Mouse (Mus musculus) embryonic facial prominence, embryonic 14.5 days (tissue): Measurements from ENCODE around the gene Ror1. TPM values are rescaled to one million over a fixed set of nuclear protein-coding genes. Genes with fewer than 3 reads are reported as not detected.

Source experiments
- ATAC-seq: fragments of 200-750 bp; cut with Nextera tagmentation; 2 replicates; pipeline ENCODE4 v1.8.0; 2017; ENCODE audit warnings: low read depth, moderate number of reproducible peaks, moderate TSS enrichment
- DNase-seq: peaks from one replicate; pipeline ENCODE4 v3.0.0-alpha.2; 2015; ENCODE audit warnings: low spot score
- H3K27ac ChIP-seq: fragments of 300-500 bp; sonication (generic); replicated peaks from 2 replicates; pipeline ENCODE4 v1.5.1; 2014; ENCODE audit warnings: low read depth, mild to moderate bottlenecking, low read length, moderate library complexity
- H3K27me3 ChIP-seq: fragments of 300-500 bp; sonication (generic); replicated peaks from 2 replicates; pipeline ENCODE4 v1.6.1; 2014; ENCODE audit warnings: low read length; ENCODE audit not compliant: control insufficient read depth, insufficient read depth
- H3K36me3 ChIP-seq: fragments of 300-500 bp; sonication (generic); 2 replicates; pipeline ENCODE4 v1.6.1; 2014; ENCODE audit warnings: low read length, mixed read lengths; ENCODE audit not compliant: control insufficient read depth, insufficient read depth
- H3K4me1 ChIP-seq: fragments of 300-500 bp; sonication (generic); 2 replicates; pipeline ENCODE4 v1.6.1; 2014; ENCODE audit warnings: antibody characterized with exemption, low read length; ENCODE audit not compliant: control insufficient read depth, insufficient read depth
- H3K4me2 ChIP-seq: fragments of 300-500 bp; sonication (generic); 2 replicates; pipeline ENCODE4 v1.6.1; 2014; ENCODE audit warnings: low read depth, mild to moderate bottlenecking, low read length, moderate library complexity, mixed read lengths
- H3K4me3 ChIP-seq: fragments of 300-500 bp; sonication (generic); 2 replicates; pipeline ENCODE4 v1.5.1; 2014; ENCODE audit warnings: low read depth, mild to moderate bottlenecking, low read length
- H3K9ac ChIP-seq: fragments of 300-500 bp; sonication (generic); 2 replicates; pipeline ENCODE4 v1.6.1; 2014; ENCODE audit warnings: low read depth, mild to moderate bottlenecking, low read length, moderate library complexity, mixed read lengths
- H3K9me3 ChIP-seq: fragments of 300-500 bp; sonication (generic); 2 replicates; pipeline ENCODE4 v1.6.1; 2016; ENCODE audit warnings: low read length; ENCODE audit not compliant: control insufficient read depth
- WGBS: fragments of 180-500 bp; shearing (Covaris S2); extraction: QIAGEN DNeasy Blood & Tissue Kit; methylation state at CpG from one replicate; pipeline ENCODE4 v1.1.7; 2014; 5-methylcytosine and 5-hydroxymethylcytosine counted together
- polyA plus RNA-seq: library from polyadenylated mRNA; unstranded; fragments of >200 nt; fragmentation: Nextera tagmentation; extraction: Ambion mirVana; gene quantifications from 2 replicates; pipeline ENCODE4 v1.2.1, GENCODE M21; 2014

Gene Ror1
- polyA plus RNA-seq: 10.2 and 13.0 TPM in 2 replicates

DNA sequence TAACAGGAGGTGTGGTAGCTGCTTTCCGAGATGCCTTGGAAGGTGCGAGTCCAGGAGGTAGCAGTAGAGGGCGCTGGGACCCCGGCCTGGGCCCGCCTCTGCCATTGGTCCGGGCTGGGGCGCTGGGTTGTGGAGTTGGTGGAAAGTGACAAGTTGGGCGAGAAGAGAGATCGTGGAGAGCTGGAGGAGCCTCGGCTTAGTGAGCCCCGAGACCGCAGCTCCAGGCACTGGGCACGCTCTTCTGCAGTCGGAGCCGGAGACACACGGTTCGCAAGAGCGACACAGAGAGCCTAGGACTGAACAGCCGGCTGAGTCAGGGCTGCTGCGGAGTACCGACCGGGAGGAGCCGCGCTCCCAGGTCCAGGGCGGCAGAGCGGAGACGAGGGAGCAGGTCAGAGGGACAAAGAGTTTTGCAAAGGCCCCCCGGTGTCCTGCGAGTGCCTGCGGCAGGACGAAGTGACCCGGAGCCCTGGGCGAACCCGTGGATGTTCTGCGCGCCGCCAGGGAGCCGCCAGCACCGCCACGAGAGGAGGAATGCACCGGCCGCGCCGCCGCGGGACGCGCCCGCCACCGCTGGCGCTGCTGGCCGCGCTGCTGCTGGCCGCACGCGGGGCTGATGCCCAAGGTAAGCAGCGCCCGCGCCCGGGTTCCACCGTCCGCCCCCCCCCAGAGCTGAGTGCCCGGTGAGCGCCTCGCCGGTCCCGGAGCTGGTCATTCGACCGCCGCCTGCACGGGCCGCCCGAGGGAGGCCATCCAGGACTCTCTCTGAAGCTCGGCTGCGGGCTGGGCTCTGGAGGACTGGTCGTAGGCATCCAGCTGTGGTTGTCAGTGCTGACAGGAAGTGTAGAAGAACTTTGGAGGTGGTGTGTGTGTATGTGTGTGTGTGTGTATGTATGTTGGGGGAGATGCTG lies at the start of gene Ror1:
TSS of gene Ror1 (plus strand) at position 107 of the 911 bp plus-strand sequence.
- H3K36me3 ChIP-seq: no peaks in the 10 kb centered on the region
- ATAC-seq: peak; percentile 92
- H3K27ac ChIP-seq: peak within 1 kb of the TSS; percentile 93
- H3K9ac ChIP-seq: peak within 1 kb of the TSS; percentile 86
- WGBS: 0% methylated on average over 41 of the region's 76 CpGs
- H3K4me1 ChIP-seq: peaks cover 13% of the 10 kb centered on the region
- H3K4me3 ChIP-seq: peak within 1 kb of the TSS; percentile 88
- peak within 1 kb of the TSS; percentile 77 for H3K4me2 ChIP-seq
- H3K27me3 ChIP-seq: 0 out of 2 replicates have a peak, but pooled peaks cover 5% of the 10 kb centered on the region
- DNase-seq: peak; percentile 92
- H3K9me3 ChIP-seq: no peaks in the 10 kb centered on the region

- H3K9me3 ChIP-seq: no peaks in the 10 kb centered on the region
- WGBS: 47% methylated on average over 6 of the region's 6 CpGs
- no peak overlapping the region for H3K27ac ChIP-seq
Observed at GRCm38 (mm10) chr4:100047066-100047465, 48.5 kb upstream of the Ror1 start.

DNA sequence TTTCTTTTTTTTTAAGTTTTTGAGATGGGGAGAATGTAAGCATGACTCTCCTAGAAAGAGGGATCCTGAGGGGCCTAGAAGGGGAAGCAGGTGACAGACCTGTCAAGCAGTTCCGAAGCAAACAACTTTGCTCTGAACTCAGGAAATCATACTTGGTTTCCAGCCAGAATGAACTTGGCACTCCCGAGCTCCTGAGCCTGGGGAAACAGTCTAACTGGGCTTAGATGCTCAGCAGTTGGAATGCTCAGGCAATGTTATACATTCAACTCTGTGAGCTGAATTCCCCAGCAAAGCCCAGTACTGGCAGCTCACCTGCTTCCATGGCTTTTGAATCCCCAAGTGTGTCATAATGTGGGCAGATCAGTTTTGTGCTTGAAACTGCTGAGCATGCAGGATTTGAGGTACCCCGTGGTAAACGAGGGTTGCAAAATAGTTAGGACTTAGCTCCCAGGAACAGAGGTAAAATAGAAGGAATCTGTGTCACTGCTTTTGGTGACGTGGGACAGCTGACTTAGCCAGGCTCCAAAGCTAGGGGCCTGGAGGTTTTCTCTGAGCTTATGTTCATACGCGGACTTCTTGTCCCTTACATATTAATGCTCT lies 47.1 kb upstream of the Ror1 start:
- DNase-seq (peak; percentile 88), ATAC-seq (0 out of 2 replicates have a peak, but pooled peaks have one; percentile 53)
- Histone ChIP-seq H3K4me2 (no peak overlapping the region), H3K36me3 (no peaks in the 10 kb centered on the region), H3K27ac (0 out of 2 replicates have a peak overlapping the region, but pooled peaks have one; percentile 29), H3K9ac (no peak overlapping the region), H3K4me1 (peaks cover 4% of the 10 kb centered on the region), H3K4me3 (no peak overlapping the region), H3K9me3 (no peaks in the 10 kb centered on the region), H3K27me3 (no peaks in the 10 kb centered on the region)
- 50% methylated on average over 7 of the region's 7 CpGs for WGBS

More at GRCm38 (mm10) chr4:100047066-100047465, 48.5 kb upstream of the Ror1 start:
- Histone ChIP-seq H3K4me1 (peaks cover 6% of the 10 kb centered on the region), H3K36me3 (no peaks in the 10 kb centered on the region), H3K4me3 (no peak overlapping the region), H3K27me3 (no peaks in the 10 kb centered on the region), H3K9ac (no peak overlapping the region), H3K4me2 (no peak overlapping the region)
- ATAC-seq: no peak
- DNase-seq: no peak

DNA sequence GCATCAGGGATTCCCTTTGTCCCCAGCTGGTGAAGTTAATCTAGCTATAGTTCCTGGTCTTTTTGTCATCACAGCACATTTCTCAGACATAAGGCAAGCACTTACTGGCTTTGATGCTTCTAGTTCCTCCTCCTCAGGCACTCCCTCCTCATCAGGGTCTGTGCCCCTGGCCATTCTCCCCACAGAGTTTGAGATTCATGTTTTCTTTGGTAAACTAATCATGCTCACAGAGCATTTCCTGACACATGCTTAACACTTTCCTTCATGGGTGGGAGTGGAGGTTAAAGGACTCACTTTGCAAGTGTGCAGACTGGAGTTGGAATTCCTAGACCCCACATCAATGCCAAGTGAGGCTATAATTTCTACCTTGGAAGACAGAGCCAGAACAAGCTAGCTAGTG lies 43.8 kb upstream of the Ror1 start:
- peaks cover 11% of the 10 kb centered on the region for H3K4me1 ChIP-seq
- H3K27me3 ChIP-seq: no peaks in the 10 kb centered on the region
- no peak overlapping the region for H3K4me2 ChIP-seq
- H3K4me3 ChIP-seq: no peak overlapping the region
- H3K27ac ChIP-seq: no peak overlapping the region
- DNase-seq (no peak), ATAC-seq (no peak)
- no peaks in the 10 kb centered on the region for H3K36me3 ChIP-seq
- no peaks in the 10 kb centered on the region for H3K9me3 ChIP-seq
- no peak overlapping the region for H3K9ac ChIP-seq

DNA sequence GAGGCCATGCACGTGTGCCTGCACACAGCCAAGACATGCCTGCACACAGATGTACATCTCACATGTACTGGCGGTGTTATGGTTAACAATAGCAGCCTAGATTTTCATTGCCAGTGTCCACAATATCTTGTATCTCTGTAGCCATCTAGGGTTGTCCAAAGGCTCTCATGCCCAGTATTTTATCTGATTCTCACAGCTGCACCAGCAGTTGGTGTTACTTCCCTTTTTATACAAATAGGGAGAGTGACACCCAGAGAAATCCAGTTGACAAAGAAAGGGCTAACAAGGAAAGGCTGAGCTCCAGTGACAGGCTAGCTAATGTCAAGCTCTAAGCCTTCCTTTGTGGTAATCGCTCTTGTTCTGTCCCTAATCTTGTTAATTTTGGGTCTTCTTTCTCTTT lies 43.3 kb upstream of the Ror1 start:
- Histone ChIP-seq H3K27me3 (no peaks in the 10 kb centered on the region), H3K4me1 (peaks cover 11% of the 10 kb centered on the region), H3K27ac (no peak overlapping the region), H3K9ac (no peak overlapping the region), H3K9me3 (no peaks in the 10 kb centered on the region), H3K4me3 (no peak overlapping the region), H3K4me2 (no peak overlapping the region), H3K36me3 (no peaks in the 10 kb centered on the region)
- DNase-seq (no peak), ATAC-seq (no peak)
- 69% methylated on average over 3 of the region's 3 CpGs for WGBS

DNA sequence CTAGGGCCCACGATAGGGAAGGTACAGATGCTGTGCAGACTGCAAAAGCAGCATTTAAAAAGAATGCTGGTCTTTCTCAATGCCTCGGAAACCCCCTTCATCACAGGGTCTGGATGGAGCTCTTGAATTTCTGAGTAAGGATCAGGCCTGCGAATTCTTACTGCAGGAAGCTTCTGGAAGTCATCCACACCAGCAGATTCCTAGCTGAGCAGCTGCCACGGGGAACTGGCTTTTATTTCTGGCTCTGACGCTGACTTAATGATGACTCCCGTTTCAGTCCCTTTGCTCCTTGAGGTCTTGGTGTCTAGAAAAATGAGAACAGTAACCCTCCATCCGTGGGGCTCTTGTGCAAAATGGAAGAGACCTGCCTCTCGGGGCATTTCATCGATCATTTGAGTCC lies 39.5 kb upstream of the Ror1 start:
- DNase-seq (peak; percentile 72), ATAC-seq (peak; percentile 37; the same call in 1 of the 2 replicates)
- no peak overlapping the region for H3K4me3 ChIP-seq
- no peak overlapping the region for H3K9ac ChIP-seq
- no peaks in the 10 kb centered on the region for H3K27me3 ChIP-seq
- H3K27ac ChIP-seq: no peak overlapping the region
- 32% methylated on average over 9 of the region's 9 CpGs for WGBS
- H3K4me2 ChIP-seq: no peak overlapping the region
- peaks cover 14% of the 10 kb centered on the region for H3K4me1 ChIP-seq
- H3K36me3 ChIP-seq: no peaks in the 10 kb centered on the region
- no peaks in the 10 kb centered on the region for H3K9me3 ChIP-seq

GRCm38 (mm10) chr4:100056446-100056845 lies 39.1 kb upstream of the Ror1 start:
- no peak overlapping the region for H3K27ac ChIP-seq
- ATAC-seq (no peak), DNase-seq (no peak)
- H3K4me1 ChIP-seq: peaks cover 18% of the 10 kb centered on the region
- no peak overlapping the region for H3K9ac ChIP-seq
- WGBS: 70% methylated on average over 4 of the region's 4 CpGs
- H3K4me2 ChIP-seq: no peak overlapping the region
- no peaks in the 10 kb centered on the region for H3K27me3 ChIP-seq
- H3K9me3 ChIP-seq: no peaks in the 10 kb centered on the region
- no peaks in the 10 kb centered on the region for H3K36me3 ChIP-seq
- no peak overlapping the region for H3K4me3 ChIP-seq

DNA sequence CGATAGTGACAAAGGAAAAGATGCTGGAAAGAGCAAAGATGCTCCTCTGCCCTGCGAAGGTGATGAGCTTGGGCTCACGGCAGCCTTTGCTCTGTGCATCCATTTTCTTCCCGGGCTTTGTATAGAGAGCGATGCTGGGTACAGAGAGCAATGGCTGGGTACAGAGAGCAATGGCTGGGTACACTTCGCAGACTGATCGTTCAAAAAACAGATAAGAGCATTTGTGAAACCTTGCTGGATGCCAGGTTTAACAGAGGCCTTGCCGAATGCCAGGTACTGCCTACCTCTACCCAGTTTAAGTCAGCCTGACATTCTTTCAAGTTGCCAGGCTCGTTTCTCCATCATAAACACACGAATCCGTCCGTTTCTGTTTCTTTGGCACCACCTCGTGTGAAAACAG lies 38.2 kb upstream of the Ror1 start:
- Histone ChIP-seq H3K27ac (no peak overlapping the region), H3K9me3 (no peaks in the 10 kb centered on the region), H3K4me2 (no peak overlapping the region), H3K9ac (no peak overlapping the region), H3K4me1 (peaks cover 26% of the 10 kb centered on the region), H3K27me3 (no peaks in the 10 kb centered on the region), H3K4me3 (no peak overlapping the region), H3K36me3 (no peaks in the 10 kb centered on the region)
- no peak for DNase-seq
- no peak for ATAC-seq
- WGBS: 83% methylated on average over 13 of the region's 13 CpGs
